Mouse (Mus musculus) urinary bladder, postnatal 14 days (tissue): ENCODE measurements around the gene Lias.

Experiments used
- DNase-seq: peaks from one replicate; pipeline ENCODE4 v3.0.0; 2021; ENCODE audit warnings: low spot score

Lias gene

DNA sequence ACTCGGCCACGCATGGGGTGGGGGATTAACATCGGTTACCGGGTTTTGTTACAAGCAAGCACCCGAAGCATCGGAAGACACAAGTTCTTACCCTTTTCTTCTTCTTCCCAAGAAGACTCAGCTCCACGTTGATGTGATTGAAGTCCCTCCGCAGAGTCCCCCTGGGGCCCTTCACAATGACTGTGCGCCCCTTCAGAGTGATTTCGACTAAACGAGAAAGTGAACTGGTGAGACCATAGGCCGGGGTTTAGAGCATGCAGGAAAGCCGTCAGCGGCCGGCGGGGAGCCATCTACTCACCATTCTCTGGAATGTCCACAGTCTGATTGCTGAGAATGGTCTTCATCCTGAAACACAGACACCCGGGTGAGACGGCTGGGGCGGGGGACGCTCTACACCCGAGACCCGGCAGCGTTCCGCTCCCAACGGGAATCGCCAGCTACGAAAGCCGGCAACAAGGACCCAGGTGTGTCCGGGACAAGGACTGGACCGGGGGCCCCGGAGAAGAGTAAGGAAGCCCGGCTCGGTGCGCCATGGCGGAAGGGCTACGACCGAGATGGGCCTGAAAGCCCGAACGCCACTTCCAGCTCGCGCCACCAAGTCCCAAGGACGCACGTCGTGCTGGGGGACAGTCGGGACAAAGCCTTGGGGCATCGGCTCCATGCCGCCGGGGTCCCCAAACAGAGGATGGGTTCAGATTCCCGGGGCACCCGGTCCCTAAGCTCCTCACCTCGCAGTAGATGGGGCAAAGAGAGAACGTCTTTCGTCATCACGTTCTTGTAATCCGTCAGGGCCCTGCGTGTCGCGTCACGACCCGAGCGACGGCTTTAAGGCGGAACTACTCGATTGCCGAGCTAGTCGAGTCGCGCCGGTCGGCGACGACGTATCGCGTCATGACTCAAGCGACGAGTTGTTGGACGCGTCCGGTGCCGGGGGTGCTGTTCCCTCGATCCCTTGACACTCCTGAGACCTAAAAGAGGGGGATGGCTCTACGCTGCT lies at the start of gene Lias, which contains the start of gene Rpl9:
TSS of gene Lias (plus strand) at position 850 of the 997 bp plus-strand sequence.
TSS of gene Rpl9 (minus strand) at position 797 of the 997 bp plus-strand sequence.
- peak; percentile 99 for DNase-seq

DNA sequence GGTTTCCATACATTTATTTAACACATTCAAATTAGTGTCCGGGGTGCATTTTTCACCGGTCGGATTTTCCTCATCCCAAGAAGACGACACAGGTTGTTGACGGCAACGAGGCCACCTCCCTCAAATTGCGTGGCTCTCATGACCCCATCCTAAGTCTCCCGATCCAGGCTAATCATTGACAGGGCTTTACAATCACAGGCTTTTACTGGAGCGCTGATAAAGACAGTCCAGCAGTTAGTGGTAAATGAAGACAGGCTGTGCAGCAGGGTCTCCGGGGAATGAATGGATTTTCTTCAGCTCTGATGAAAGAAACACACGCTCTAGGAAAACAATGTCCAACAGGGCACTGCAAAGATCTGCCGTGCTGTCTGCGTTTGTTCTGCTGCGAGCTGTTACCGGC lies 43.1 kb upstream of the Lias start, which contains the start of gene Klb:
TSS of gene Klb (plus strand) at position 147 of the 400 bp plus-strand sequence.
- no peak for DNase-seq

- no peak for DNase-seq
Measured at GRCm38 (mm10) chr5:65350508-65350907, 40.8 kb upstream of the Lias start.

DNA sequence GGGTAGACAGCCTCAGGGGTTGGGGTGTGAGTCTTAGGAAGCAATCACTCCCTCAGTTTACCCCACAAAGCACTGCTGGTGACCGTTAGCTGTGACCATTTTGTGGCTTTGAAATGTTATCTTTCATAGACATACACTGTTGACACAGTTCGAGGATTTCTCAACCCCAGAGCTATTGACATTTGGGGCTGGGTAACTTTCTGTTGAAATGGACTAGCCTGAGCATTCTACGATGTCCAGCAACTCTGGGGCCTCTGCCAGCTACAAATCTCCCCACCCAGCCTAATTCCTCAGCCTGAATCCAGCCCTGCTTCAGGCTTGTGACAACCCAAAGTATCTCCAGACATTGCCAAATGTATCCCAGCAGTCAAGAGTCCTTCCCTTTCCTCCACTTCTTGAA lies 37.2 kb upstream of the Lias start:
- no peak for DNase-seq

DNA sequence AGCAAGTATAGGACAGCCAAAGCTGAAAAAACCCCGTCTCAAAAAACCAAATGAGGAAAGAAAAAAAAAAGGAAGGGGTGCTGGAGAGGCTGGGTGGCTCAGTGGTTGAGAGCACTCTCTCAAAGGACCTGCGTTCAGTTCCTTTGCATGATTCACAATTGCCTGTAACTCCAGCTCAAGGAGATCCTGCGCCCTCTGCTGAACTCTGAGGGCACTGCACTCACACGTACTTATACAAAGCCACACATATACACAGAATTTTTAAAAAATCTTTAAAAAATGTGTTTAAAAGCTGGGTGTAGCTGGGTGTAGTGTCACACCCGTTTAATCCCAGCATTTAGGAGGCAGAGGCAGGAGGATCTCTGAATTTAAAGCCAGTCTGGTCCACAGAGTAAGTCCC lies 36.3 kb upstream of the Lias start:
- DNase-seq: no peak

GRCm38 (mm10) chr5:65356851-65357250 lies 34.4 kb upstream of the Lias start:
- DNase-seq: no peak

GRCm38 (mm10) chr5:65357771-65358170 lies 33.5 kb upstream of the Lias start:
- no peak for DNase-seq

DNA sequence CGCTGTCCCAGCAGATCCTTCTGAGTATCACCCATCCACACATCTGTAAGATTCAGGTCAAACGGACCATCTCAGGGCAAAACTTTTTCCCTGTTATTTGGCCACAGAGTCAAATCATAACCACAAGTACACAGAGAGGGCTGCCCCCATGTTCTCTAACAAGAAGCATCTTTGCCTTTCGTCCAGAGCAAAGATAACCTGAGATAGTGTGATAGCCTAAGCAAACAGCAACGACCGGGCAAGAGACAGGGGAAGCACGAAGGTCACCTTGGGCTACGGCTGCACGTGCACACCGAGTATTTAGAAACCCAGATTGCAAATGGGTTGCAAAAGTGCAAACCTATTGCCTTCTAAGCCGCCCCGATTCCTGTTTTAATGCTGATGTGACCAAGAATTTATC lies 23.5 kb upstream of the Lias start:
- DNase-seq: no peak

- no peak for DNase-seq
Measured at GRCm38 (mm10) chr5:65371551-65371950, 19.7 kb upstream of the Lias start.

DNA sequence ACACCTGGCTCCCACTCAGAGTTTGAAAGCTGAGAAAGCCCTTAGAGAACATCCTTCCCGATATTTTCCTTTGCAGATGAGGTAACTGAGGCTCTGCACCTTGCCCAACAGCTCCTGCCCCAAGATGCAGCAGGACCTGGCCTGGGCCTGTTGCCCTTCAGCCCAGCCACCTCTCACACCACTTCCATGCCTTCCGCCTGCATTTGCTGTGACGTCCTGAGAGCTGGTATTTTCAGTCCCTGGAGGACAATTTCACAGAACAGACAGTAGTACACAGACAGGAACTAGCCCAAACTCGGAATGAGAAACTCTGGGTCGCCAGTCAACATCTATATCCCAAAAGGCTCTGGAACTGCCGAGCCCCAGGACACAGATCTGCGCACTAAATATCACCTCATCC lies 16.6 kb upstream of the Lias start:
- no peak for DNase-seq

GRCm38 (mm10) chr5:65385704-65386103 lies 5.6 kb upstream of the Lias start:
- DNase-seq: no peak

GRCm38 (mm10) chr5:65387008-65387867 lies 4.1 kb upstream of the Lias start:
- DNase-seq: no peak

- DNase-seq: no peak
Measured at GRCm38 (mm10) chr5:65391753-65392152, 456 bp downstream of the Lias start.

DNA sequence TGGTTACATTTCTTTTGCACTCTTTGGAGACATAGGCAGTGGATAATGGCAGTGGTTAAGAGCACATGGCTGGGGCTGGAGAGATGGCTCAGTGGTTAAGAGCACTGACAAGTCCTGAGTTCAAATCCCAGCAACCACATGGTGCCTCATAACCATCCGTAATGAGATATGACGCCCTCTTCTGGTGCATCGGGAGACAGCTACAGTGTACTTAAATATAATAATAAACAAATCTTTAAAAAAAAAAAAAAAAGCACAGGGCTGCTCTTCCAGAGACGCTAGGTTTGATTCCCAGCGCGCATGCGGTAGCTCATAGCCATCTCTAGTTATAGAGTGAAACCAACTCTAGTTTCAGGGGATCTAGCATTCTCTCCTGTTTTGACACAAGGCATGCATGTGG lies 3.1 kb downstream of the Lias start:
- no peak for DNase-seq

DNA sequence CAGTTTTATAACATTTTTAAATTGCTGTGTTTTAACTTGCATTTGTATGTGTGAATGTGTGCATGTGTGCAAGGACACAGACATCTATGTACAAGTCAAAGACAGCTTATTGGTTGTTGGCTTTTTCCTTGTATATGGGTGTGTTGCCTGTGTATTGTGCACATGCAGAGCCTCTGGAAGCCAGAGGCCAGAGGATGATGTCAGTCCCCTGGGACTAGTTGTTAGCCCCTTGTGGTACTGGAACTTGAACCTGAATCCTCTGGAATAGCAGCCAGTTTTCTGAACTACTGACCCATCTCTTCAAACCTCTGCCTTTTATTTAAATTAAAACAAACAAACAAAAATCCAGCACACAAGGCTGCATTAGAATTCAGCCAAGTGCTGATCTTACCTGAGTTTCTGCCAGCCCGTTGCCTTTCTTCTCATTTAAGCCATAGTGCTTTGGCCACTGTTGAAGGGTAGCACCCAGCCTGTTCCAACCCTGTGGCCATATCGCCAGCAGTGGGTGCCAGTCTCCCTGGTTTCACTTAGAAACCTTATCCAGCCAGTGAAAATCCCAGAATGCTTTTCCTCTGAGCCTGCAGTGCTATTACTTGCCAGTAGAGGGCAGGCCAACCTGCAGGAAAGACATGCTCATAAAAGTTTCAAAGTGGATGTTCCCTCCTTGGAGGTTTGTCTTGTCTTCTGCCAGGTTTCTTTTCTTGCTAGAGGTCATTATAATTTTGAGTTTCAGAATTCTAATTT lies 10.1 kb downstream of the Lias start:
- DNase-seq: peak; percentile 83

DNA sequence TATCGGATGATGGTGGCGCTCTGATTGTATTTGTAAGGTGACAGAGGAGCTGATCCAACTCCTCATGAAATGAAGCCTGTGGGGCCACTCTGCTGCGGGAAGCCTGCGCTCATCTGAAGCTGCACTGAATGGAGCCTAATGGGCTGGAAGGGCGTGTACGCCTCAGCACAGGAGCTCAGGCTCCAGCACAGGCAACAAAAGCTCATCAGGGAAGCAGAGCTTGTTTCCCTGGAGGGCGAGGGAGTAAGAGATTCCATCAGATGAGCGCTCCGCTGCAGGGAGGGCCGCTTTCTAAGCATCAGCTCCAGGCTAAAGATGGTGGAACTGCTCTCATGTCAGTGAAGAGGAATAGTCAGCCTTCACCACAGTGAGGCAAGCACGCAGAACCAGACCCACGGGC lies 16.7 kb downstream of the Lias start:
- DNase-seq: no peak

- DNase-seq: peak; percentile 72
Measured at GRCm38 (mm10) chr5:65415653-65416458, 24.6 kb downstream of the Lias start.

GRCm38 (mm10) chr5:65419136-65419535 lies 27.8 kb downstream of the Lias start:
- DNase-seq: no peak

DNA sequence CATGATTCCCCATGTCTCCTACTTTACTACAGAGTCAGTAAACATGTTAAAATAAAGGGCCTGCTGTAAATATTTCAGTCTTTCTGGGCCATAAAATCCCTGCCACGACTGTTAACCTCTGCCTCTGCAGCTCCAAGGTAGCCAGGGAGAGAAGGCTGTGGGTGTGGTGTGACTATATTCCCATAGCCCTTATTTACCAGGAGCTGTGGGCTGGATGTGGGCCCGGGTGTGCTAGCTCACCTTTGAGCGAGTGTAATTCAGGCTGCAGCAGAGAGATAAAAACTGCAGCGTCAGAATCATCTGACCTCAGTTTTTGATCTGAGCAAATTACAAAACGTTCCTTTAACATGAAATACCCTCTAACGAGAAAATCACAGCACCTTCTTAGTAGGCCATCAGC lies 29.5 kb downstream of the Lias start:
- no peak for DNase-seq

- no peak for DNase-seq
Measured at GRCm38 (mm10) chr5:65422803-65423202, 31.5 kb downstream of the Lias start.

GRCm38 (mm10) chr5:65424215-65424614 lies 32.9 kb downstream of the Lias start:
- DNase-seq: peak; percentile 43
